Mouse (Mus musculus): ENCODE measurements at regions not wholly inside any gene's neighbourhood (a gene's known extent, or its start where the extent isn't known, plus 50 kb on each side); places are given as distances from the start of the nearest gene placed in this dataset.

- no peak for DNase-seq (ENCODE audit: low spot score in 2 of 2)
Observed at GRCm38 (mm10) chr2:170219611-170220401, 71.9 kb upstream of the Zfp217 start.

DNA sequence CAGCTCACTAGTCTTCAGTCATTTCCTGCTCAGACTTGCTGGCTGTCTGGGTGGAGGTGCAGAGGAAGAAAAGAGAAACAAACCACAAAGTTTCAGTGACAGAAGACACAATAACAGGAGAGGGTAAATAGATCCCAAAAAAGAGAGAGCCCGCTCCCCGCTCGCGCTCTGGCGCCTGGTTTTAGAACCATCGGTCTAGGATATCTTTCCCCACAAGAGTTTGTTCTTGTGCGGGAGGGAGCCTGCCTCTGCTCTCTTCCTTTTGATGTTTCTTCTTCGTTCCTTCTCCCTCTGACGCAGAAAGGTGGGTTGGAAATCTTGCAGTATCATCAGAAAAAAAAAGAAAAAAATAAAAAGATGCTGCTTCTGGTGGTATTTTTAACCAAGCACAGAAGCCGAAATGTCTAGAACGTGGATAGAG, 71.3 kb upstream of the Zfp217 start:
- peak; percentile 30 to 45 for DNase-seq (ENCODE audit: low spot score in 2 of 2)

DNA sequence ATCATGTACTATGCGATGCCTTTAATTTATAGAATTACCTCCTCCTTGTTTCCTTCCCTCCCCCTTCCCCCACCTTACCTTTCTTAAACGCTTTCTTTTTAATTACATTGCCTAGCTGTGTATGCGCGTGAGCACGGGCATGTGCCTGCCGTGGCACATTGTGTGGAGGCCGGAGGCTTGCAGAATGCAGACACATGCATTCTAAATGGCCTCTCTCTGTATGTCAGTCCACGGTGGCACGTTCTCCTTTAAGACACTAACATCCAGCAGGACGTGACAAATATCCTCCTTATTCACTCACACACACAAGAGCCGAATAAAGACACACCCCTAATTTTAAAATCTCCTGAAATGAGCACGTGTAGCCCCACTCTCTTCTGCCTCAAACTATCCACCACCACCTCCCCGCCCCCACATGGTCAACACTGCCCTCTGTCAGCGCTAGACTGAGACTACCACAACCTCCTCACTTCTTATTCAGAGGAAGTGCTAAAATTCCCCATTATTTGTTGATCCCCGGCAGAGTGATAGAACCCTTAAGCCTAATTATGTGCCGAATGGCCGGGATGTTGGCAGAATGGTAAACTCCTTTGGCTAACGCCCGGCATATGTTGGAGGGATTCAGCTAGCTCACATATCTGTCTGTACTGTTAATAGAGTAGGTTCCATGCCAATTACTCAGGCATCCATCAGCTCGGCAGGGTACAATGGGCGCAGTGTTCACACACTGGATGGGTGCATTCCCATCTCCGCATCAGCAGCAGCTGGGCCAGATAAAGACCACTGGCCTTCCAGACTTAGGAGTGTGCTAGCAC, 70.5 kb upstream of the Zfp217 start:
- DNase-seq (ENCODE audit: low spot score in 2 of 2), result peak; percentile 31 to 33

DNA sequence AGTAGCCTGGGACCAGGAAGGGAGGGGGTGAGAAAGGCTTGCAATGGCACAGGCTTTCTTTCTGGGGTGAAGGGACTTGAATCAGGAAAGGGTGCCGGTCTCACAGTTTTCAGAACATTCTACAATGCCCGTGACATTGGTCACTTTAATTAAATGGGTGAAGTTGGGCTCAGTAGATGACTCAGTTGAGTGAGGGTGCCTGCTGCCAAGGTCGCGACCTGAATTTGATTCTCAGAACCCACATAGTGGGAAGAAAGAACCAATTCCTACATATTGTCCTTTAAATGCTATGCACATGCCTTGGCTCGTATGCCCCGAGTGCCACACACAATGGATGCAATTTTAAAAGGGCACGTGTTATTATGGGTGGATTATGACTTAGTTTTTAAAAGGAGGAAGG, 68.4 kb upstream of the Zfp217 start:
- no peak for DNase-seq (ENCODE audit: low spot score in 2 of 2)

- no peak for DNase-seq (ENCODE audit: low spot score in 2 of 2)
Observed at GRCm38 (mm10) chr2:170209121-170209520, 61.2 kb upstream of the Zfp217 start.

DNA sequence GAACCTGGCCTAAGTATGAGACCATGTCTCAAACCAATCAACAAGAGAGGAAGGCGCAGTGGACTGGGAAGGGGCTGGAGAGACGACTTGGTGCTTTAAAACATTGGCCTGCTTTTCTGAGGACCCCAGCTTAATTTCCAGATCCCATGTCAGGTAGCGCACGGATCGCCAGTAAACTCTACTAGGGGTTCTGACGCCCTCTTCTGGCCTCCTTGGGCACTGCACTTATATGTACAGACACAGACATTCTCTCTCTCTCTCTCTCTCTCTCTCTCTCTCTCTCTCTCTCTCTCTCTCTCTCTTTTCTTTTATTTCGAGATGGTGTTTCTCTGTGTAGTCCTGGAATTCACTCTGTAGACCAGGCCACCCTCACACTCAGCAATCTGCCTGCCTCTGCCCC, 60.0 kb upstream of the Zfp217 start:
- DNase-seq (ENCODE audit: low spot score in 2 of 2), result no peak

GRCm38 (mm10) chr2:170207395-170207794, 59.5 kb upstream of the Zfp217 start:
- no peak for DNase-seq (ENCODE audit: low spot score in 2 of 2)

DNA sequence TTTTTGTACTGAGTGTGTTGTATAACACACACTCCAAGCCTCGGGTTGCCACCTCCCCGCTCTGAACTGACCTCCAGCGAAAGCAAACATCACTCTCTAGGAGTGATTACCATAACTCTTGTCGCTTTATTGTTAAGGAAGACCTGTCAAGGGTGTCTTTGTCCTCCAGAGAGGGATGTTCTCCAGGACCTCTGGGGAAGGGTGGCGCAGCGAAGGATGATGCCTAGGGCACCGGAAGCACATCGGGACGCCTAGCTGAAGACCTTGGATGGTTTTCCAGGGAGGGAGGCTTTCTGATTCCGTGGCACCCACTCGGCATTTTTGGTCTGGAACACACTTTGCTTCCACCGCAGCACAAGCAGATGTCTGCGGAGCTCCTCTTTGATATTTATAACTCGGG, 59.0 kb upstream of the Zfp217 start:
- no peak for DNase-seq (ENCODE audit: low spot score in 2 of 2)

- DNase-seq (ENCODE audit: low spot score in 2 of 2), result no peak
Observed at GRCm38 (mm10) chr2:170206442-170206754, 58.5 kb upstream of the Zfp217 start.

- no peak for DNase-seq (ENCODE audit: low spot score in 2 of 2)
Observed at GRCm38 (mm10) chr2:170205591-170206441, 57.9 kb upstream of the Zfp217 start.

DNA sequence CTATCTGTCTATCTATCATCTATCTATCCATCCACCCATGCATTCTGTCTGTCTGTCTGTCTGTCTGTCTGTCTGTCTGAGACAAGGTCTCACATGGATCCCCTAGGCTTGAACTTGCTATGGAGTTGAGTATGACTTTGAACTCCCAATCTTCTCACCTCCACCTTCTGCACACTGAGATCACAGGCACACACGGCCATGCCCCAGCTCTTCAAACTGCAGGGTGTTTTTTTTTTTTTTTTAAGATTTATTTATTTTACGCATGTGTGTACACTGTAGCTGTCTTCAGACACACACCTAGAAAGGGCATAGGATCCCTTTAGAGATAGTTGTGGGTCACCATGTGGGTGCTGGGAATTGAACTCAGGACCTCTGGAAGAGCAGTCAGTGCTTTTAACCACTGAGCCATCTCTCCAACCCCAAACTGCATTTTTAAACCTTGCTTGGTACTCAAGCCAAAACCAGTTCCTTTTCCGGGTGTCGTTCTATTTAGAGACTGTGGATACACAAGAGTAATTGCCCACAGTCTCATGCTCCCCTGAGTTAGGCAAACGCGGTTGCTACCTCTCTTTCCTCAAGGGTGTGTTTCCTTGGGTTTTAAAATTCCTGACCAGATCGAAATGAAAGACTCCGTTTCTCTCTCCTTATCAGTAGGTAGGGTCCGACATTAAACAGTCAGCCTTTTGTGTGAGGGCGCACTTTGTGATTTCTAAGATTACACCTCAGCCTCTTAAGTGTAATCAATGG, 57.0 kb upstream of the Zfp217 start:
- DNase-seq (ENCODE audit: low spot score in 2 of 2), result no peak

- no peak for DNase-seq (ENCODE audit: low spot score in 2 of 2)
Observed at GRCm38 (mm10) chr2:170203496-170203895, 55.6 kb upstream of the Zfp217 start.

DNA sequence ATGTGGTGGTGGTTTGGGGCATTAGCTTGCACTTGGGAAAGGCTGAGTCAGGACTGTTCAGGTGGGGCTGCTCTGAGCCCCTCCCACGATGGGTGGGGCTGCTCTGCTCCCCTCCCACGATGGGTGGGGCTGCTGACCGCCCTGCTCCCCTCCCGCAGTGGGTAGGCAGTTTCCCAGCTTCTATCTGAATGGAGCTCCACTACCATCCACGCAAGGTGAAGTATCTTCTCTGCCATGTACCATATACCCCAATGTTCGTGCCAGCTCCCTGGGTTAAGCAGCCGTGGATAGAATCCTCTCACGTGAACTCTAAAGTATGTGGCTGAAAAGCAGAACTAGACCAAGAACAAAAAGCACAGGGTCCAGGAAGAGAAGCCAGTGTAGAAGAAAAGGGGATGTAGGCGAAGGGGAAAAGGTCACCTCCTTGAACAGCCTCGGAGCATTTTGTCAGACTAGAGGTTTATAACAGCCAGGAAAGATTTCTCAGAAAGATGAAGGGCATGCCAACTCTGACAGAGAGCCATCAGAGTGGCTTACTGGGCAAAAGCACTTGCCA, 54.0 kb upstream of the Zfp217 start:
- DNase-seq (ENCODE audit: low spot score in 2 of 2), result no peak

Data from frontal cortex, postnatal 36 days (tissue).